Mouse (Mus musculus) liver, adult 2 months (tissue): ENCODE measurements around the gene Inhbb.

Experiments used
- CTCF ChIP-seq: fragments of 200-500 bp; IDR thresholded peaks from 2 replicates; pipeline ENCODE4 v1.5.1; 2011; ENCODE audit warnings: low read depth, low read length, control low read depth
- POLR2A ChIP-seq: fragments of 200-500 bp; IDR thresholded peaks from 2 replicates; pipeline ENCODE4 v1.6.1; 2011; ENCODE audit warnings: low read length, control low read depth; ENCODE audit not compliant: insufficient read depth; ENCODE audit errors: extremely low read depth

DNA sequence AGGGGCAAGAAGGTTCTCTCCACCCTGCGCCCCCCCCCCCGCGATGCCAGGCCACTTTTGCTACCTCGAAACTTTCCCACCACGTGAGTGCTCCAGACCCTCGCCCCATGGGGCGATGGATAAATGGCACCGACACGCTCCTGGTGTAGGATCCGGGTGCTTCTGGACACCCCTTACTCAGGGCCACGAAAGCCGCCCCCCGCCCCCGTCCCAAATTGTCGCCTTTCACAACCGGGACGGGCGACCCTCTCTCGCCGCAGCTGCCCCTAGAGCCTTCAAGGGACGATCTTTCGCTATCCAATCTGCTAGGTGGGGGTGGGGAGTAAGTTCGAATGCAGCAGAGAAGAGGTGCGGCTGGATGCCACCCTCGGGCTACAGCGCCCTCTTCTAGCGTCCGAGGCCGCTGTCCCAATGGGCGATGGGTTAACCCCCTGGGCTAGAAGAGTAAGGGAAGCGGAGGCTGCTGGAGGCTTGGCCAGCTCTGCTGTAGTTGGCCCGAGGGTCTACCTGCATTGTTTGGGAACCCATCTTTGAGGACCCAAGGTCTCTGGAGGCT lies 490 bp upstream of the Inhbb start:
- TF ChIP-seq POLR2A, result no peak
- TF ChIP-seq CTCF, result 0 out of 2 replicates have a peak, but pooled peaks have one; percentile 15
